Mouse (Mus musculus) Patski (cell line): Measurements from ENCODE around the gene Ptafr. TPM values are rescaled to one million over a fixed set of nuclear protein-coding genes. Genes with fewer than 3 reads are reported as not detected.

Experiments used
- ATAC-seq: fragments of 100-300 bp; one replicate; pipeline ENCODE4 v1.8.0; 2021
- CTCF ChIA-PET: fragments of 350-600 bp; sonication (Branson Sonifier 250); formaldehyde crosslinking; loops from one replicate; lab custom pipeline; 2022; ENCODE audit warnings: inconsistent platforms; lab: Charles Lee
- POLR2A ChIA-PET: fragments of 350-600 bp; sonication (Branson Sonifier 250); formaldehyde crosslinking; loops from one replicate; lab custom pipeline; 2022; ENCODE audit warnings: antibody characterized with exemption, inconsistent platforms; lab: Charles Lee
- DNase-seq: peaks from one replicate; pipeline ENCODE4 v3.0.0-alpha.2; 2011; ENCODE audit warnings: low read depth, low spot score
- H3K27me3 ChIP-seq: fragments of 371-371 bp; one replicate; pipeline ENCODE4 v1.5.1; 2021
- CTCF ChIP-seq: fragments of 100-300 bp; IDR thresholded peaks from one replicate; pipeline ENCODE4 v1.5.1; 2021
- in situ Hi-C: fragments of 300-500 bp; cut with MboI; formaldehyde crosslinking; loops from 3 replicates; pipeline ENCODE4 v1.11.1; 2018; ENCODE audit warnings: low pct_unique_long_range_greater_than_20kb, mixed read lengths
- polyA plus RNA-seq: library from polyadenylated mRNA; unstranded; gene quantifications from one replicate; pipeline ENCODE4 v1.2.3, GENCODE M21; 2021

Gene Ptafr
- polyA plus RNA-seq, 1 experiment from 2014 or later: not detected

DNA sequence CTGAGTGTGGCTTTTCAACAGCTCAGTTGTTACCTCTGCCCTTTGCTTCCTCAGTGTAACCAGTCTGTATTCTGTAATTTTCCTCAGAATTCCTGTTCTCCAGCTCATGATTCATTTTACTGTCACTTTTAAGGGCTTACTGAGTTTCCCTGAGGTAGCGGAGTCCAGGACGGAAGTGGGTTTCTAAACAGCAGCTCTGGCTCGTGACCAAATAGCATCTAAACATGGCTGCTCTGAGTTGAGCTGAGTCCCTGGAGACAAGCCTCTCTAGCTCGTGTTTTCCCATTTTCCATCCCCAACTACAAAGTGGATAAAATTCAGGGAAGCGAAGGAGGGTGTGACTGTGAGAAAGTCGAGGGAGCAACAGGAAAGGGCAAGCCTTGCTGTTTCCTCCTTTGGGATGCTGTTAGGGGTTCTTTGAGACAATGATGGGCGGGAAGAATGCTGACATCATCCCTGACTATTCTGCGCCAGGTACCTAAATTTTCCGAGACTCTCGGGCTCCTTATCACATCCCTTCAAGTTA, 55.0 kb downstream of the Ptafr start:
- H3K27me3 ChIP-seq: no peaks in the 10 kb centered on the region
- DNase-seq (no peak), ATAC-seq (no peak)
- ChIA-PET POLR2A (no interaction called here), CTCF (no interaction called here)
- in situ Hi-C loops: no loop called here
- no peak for TF ChIP-seq CTCF

DNA sequence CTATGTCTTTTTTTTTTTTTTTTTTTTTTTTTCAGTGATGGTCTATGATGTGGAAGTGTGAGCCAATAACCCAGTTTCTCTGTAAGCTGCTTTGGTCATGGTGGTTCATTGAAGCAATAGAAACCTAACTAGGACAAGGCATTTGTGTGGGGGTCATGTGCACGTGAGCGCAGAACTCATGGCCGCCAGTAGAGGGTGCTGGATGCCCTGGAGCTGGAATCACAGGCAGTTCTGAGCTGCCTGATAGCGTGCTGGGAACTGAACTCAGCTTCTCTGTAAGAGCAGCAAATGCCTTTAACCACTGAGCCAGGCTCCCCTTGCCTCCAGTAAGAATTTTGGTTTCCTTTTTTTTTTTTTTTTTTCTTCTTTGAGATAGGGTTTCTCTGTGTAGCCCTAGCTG, 56.3 kb downstream of the Ptafr start:
- POLR2A ChIA-PET: no interaction called here
- no peak for ATAC-seq
- DNase-seq: no peak
- TF ChIP-seq CTCF: no peak
- no peaks in the 10 kb centered on the region for H3K27me3 ChIP-seq
- CTCF ChIA-PET: no interaction called here
- in situ Hi-C loops: no loop called here

DNA sequence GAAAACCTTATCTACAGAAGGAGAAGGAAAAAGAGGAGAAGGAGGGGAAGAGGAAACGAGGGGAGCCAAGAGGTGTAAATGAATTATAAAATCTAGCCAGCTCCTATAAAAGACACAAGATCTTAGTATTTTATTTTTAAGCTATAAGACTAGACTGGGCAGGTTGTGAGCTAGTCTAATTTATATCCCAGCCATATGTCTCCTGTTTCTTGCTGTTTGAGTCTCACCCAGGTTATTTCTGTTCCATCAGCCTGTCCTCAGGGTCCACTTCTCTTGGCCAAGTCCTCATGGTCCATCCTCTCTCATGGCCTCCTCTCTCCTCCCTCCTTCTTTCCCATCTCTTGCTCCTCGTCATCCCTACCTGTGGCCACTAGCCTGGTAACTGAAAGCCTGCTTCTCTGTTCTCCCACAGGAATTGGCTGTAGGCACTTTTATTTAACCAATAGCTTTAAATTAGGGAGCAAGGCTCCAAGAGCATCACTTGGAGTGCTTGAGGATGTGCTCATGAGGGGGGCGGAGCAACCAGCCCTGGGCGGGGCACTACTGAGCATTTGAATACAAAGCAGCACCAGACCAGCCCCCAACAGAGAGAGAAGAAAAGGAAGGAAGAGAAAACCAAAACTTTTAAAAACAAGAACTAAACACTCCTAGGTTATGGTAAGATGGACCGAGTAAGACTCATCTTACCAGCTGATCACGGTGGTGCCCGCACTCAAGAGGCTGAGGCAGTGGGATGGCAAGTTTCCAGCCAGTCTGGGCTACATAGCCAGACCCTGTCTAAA, 57.6 kb downstream of the Ptafr start:
- ChIA-PET CTCF (interaction anchor here (1.0 kb wide), 2 partner anchors 19 to 56 kb away, joined by 3 read pairs; no protein-coding TSS in a partner anchor), POLR2A (no interaction called here)
- DNase-seq: no peak
- H3K27me3 ChIP-seq: no peaks in the 10 kb centered on the region
- in situ Hi-C loops: no loop called here
- TF ChIP-seq CTCF: no peak
- no peak for ATAC-seq

DNA sequence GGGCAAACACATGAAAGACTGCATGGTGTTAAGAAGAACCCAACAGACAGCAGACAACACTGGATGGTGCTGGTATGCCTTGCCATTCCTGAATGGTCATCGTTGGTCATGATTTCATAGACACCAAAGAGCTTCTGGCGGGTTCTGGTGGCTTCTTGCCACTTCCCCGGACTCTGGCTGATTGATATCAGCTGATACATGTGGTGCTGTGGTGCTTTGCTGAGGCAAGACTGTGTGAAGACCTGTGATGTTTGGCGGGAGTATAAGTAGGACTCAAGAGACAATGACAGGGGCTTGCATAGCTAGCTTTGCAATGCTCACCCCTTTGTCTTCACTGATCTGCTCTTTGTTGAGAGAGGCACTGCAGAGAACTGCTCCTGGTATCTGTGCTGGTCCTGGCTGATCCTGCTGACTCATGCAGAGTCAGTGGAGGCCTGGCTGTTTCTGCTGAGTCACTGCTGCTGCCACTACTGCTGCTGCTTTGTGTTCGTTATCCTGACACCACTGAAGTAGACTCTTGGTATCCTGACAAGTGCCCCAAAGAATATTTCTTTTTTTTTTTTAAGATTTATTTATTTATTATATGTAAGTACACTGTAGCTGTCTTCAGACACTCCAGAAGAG, 60.3 kb downstream of the Ptafr start:
- ATAC-seq: no peak
- CTCF ChIA-PET: no interaction called here
- DNase-seq: no peak
- TF ChIP-seq CTCF: no peak
- POLR2A ChIA-PET: no interaction called here
- H3K27me3 ChIP-seq: no peaks in the 10 kb centered on the region
- in situ Hi-C loops: no loop called here

DNA sequence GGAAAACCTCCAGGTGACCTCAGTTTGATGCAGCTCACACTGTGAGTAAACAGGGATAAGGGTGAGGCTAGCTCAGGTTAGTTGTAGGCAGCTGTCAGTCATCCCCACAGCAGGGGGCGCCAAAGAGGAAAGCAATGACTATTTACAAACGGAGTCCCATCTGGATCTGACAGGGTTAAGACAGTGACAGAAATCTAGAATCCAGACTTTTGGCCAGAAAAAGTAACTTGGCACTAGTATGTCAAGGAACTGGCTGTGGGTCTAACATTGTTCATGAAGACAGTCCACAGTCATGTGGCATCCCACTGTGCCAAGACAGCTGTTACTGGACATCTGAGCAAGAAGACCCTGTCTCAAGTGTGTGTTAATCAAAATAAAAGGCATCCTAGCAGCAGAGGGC, 65.0 kb downstream of the Ptafr start:
- no peak for ATAC-seq
- POLR2A ChIA-PET: interaction anchor here (1.4 kb wide), 1 partner anchor 22 kb away, joined by 3 read pairs; no protein-coding TSS in a partner anchor
- no peak for DNase-seq

More for the DNA sequence above, 65.0 kb downstream of the Ptafr start:
- H3K27me3 ChIP-seq: no peaks in the 10 kb centered on the region
- TF ChIP-seq CTCF: peak; percentile 68
- in situ Hi-C loops: no loop called here
- CTCF ChIA-PET: interaction anchor here (1.1 to 1.9 kb wide), 3 partner anchors 49 to 84 kb away, joined by 3 to 4 read pairs (median 3); no protein-coding TSS in a partner anchor

Other genes starting within 250 kb of the Ptafr start
- gene Trnau1ap, start 234.5 kb upstream of the Ptafr start, polyA plus RNA-seq: 28.9 TPM
- 31.4 TPM for gene Rcc1, start 210.5 kb upstream of the Ptafr start, polyA plus RNA-seq
- gene Phactr4, start 141.6 kb upstream of the Ptafr start, polyA plus RNA-seq: 60.4 TPM
- gene Med18, start 100.1 kb upstream of the Ptafr start, polyA plus RNA-seq: 6.3 TPM
- 22.4 TPM for gene Sesn2, start 53.6 kb upstream of the Ptafr start, polyA plus RNA-seq
- 393 TPM for gene Atpif1, start 30.4 kb upstream of the Ptafr start, polyA plus RNA-seq
- gene Dnajc8, start 28.5 kb upstream of the Ptafr start, polyA plus RNA-seq: 149 TPM
- 17.6 TPM for gene Eya3, start 74.9 kb downstream of the Ptafr start, polyA plus RNA-seq
- 2.9 TPM for gene Xkr8, start 168.5 kb downstream of the Ptafr start, polyA plus RNA-seq
- 14.1 TPM for gene Smpdl3b, start 193.2 kb downstream of the Ptafr start, polyA plus RNA-seq
- 15.5 TPM for gene Rpa2, start 204.3 kb downstream of the Ptafr start, polyA plus RNA-seq
- not detected for gene Themis2, start 232.3 kb downstream of the Ptafr start, polyA plus RNA-seq